Comparison of ENCODE assay signal across 8 mouse cellular contexts in genomic region chr1:56972950-56973592, GRCm38 (mm10). TPM values are rescaled to one million over a fixed set of nuclear protein-coding genes. Genes with fewer than 3 reads are reported as not detected.
DNase-seq lines count a peak whose midpoint lies in the region; ATAC-seq and TF ChIP-seq lines count a peak whose summit lies in the region.

No protein-coding gene starts in this region.

- peak; percentile 67 for ATAC-seq in limb, embryonic 11.5 days (ENCODE audit: insufficient number of reproducible peaks, low FRiP score, low TSS enrichment, low read depth)
- ATAC-seq in midbrain, embryonic 13.5 days: peak; percentile 66
- ATAC-seq in inflammation-experienced regulatory T-cells, adult 6 months: no peak

- peak overlapping the region; percentile 82 for H3K9ac ChIP-seq in limb, embryonic 11.5 days (ENCODE audit: low read length)
- peak overlapping the region; percentile 69 for H3K9ac ChIP-seq in midbrain, embryonic 13.5 days (replicated peaks)

- peak overlapping the region; percentile 78 for H3K4me3 ChIP-seq in kidney, adult 2 months (ENCODE audit: insufficient read depth, low read depth, low read length)
- peak overlapping the region; percentile 68 for H3K4me3 ChIP-seq in limb, embryonic 11.5 days (ENCODE audit: low read depth, low read length)
- peak overlapping the region; percentile 66 for H3K4me3 ChIP-seq in midbrain, embryonic 13.5 days (replicated peaks)

- H3K36me3 ChIP-seq in kidney, adult 2 months (ENCODE audit: control insufficient read depth, insufficient read depth, low read length): no peaks in the 10 kb centered on the region
- H3K36me3 ChIP-seq in limb, embryonic 11.5 days (ENCODE audit: control insufficient read depth, insufficient read depth, low read length): no peaks in the 10 kb centered on the region
- H3K36me3 ChIP-seq in midbrain, embryonic 13.5 days: no peaks in the 10 kb centered on the region

- no peaks in the 10 kb centered on the region for H3K9me3 ChIP-seq in limb, embryonic 11.5 days (ENCODE audit: control insufficient read depth, low read length)
- no peaks in the 10 kb centered on the region for H3K9me3 ChIP-seq in midbrain, embryonic 13.5 days

- H3K27ac ChIP-seq in kidney, adult 2 months (ENCODE audit: insufficient read depth, low read depth, low read length): peak overlapping the region; percentile 76
- H3K27ac ChIP-seq in limb, embryonic 11.5 days (replicated peaks; ENCODE audit: low read depth, low read length): peak overlapping the region; percentile 76
- peak overlapping the region; percentile 69 for H3K27ac ChIP-seq in midbrain, embryonic 13.5 days

- peak overlapping the region; percentile 93 for H3K4me2 ChIP-seq in limb, embryonic 11.5 days (ENCODE audit: low read depth, severe bottlenecking)
- H3K4me2 ChIP-seq in midbrain, embryonic 13.5 days (replicated peaks): peak overlapping the region; percentile 96

- under 1% methylated on average over 47 of the region's 47 CpGs for WGBS in kidney, adult 2 months
- under 1% methylated on average over 47 of the region's 47 CpGs for WGBS in limb, embryonic 11.5 days
- under 1% methylated on average over 47 of the region's 47 CpGs for WGBS in midbrain, embryonic 13.5 days

- peaks cover 5% of the 10 kb centered on the region; the same call in 1 of the 2 replicates for H3K27me3 ChIP-seq in kidney, adult 2 months (replicated peaks; ENCODE audit: control insufficient read depth, insufficient read depth, low read length)
- peaks cover 54% of the 10 kb centered on the region for H3K27me3 ChIP-seq in limb, embryonic 11.5 days (ENCODE audit: control insufficient read depth, insufficient read depth, low read length)
- peaks cover 70% of the 10 kb centered on the region for H3K27me3 ChIP-seq in midbrain, embryonic 13.5 days

- TF ChIP-seq CTCF in kidney, adult 2 months (conservative IDR thresholded peaks at IDR 0.05; ENCODE audit: insufficient read depth, insufficient read length, low read depth, low read length): no peak

- peak; percentile 96 for DNase-seq in adrenal gland, postnatal 10 days
- peak; percentile 93 for DNase-seq in embryo, embryonic 9.5 days (ENCODE audit: extremely low spot score)
- DNase-seq in heart, adult 18-20 months: peak; percentile 95 to 100
- peak; percentile 97 for DNase-seq in kidney, adult 2 months
- peak; percentile 97 for DNase-seq in limb, embryonic 11.5 days (ENCODE audit: low spot score)
- peak; percentile 51 for DNase-seq in spleen, adult 12 weeks (ENCODE audit: low spot score)

- peaks cover 7% of the 10 kb centered on the region; the same call in 1 of the 2 replicates for H3K4me1 ChIP-seq in kidney, adult 2 months (ENCODE audit: control insufficient read depth, insufficient read depth, low read length)
- H3K4me1 ChIP-seq in limb, embryonic 11.5 days (ENCODE audit: control insufficient read depth, insufficient read depth, low read length): peaks cover 11% of the 10 kb centered on the region
- peaks cover 50% of the 10 kb centered on the region for H3K4me1 ChIP-seq in midbrain, embryonic 13.5 days (replicated peaks)

- TF ChIP-seq POLR2A in kidney, adult 2 months (IDR thresholded peaks at IDR 0.05; ENCODE audit: low read depth, low read length): no peak

RNA-seq across cellular contexts. Expression of gene Satb2, which starts 5.4 kb away (rescaled TPM):
- total RNA-seq in adrenal gland, postnatal 10 days (2021): 1 to 10 TPM; 1.2 to 3.6 TPM
- under 1 TPM; 0.21 to 0.22 TPM for total RNA-seq in heart, adult 18-20 months (2021)
- 4.7 and 5.4 TPM in 2 replicates for polyA plus RNA-seq in kidney, adult 2 months (2012; rRNA removed)
- 1.5 and 1.8 TPM in 2 replicates for polyA plus RNA-seq in limb, embryonic 11.5 days (2014; fragmentation: Nextera tagmentation; extraction: Ambion mirVana)
- polyA plus RNA-seq in midbrain, embryonic 13.5 days (2015; fragmentation: Nextera tagmentation; extraction: Ambion mirVana): 0.80 and 1.9 TPM in 2 replicates
- polyA plus RNA-seq in inflammation-experienced regulatory T-cells, adult 6 months (2017; shearing (Covaris generic)): not detected
